Mouse (Mus musculus) right cerebral cortex, adult 2 months (tissue): ENCODE results near the gene Sirt7.

Source experiments
- DNase-seq, 2 experiments: peaks; one replicate each; pipeline ENCODE4 v3.0.0; 2021 to 2022; ENCODE audit warnings: low spot score in 2 of 2

Gene Sirt7

GRCm38 (mm10) chr11:120641255-120641654 lies 16.2 kb upstream of the Sirt7 start:
- DNase-seq, result no peak

- no peak for DNase-seq
Observed at GRCm38 (mm10) chr11:120634810-120635209, 9.8 kb upstream of the Sirt7 start.

- DNase-seq, result peak; percentile 88 to 92
Observed at GRCm38 (mm10) chr11:120633520-120634343, 8.7 kb upstream of the Sirt7 start, which contains the start of gene Mafg. Mafg (minus strand) TSS chr11:120633600.

GRCm38 (mm10) chr11:120632559-120633519 lies 7.8 kb upstream of the Sirt7 start:
- DNase-seq, result peak; percentile 60 to 64

GRCm38 (mm10) chr11:120631726-120632448 lies 6.8 kb upstream of the Sirt7 start:
- DNase-seq, result no peak

- no peak for DNase-seq
Observed at GRCm38 (mm10) chr11:120630881-120631725, 6.1 kb upstream of the Sirt7 start.

- DNase-seq, result no peak
Observed at GRCm38 (mm10) chr11:120630401-120630871, 5.4 kb upstream of the Sirt7 start.

- no peak for DNase-seq
Observed at GRCm38 (mm10) chr11:120629911-120630310, 4.9 kb upstream of the Sirt7 start.

GRCm38 (mm10) chr11:120629341-120629730 lies 4.3 kb upstream of the Sirt7 start:
- DNase-seq, result no peak

- no peak for DNase-seq
Observed at GRCm38 (mm10) chr11:120628601-120629340, 3.7 kb upstream of the Sirt7 start.

- no peak for DNase-seq
Observed at GRCm38 (mm10) chr11:120627468-120628300, 2.6 kb upstream of the Sirt7 start.

GRCm38 (mm10) chr11:120626785-120627467 lies 1.9 kb upstream of the Sirt7 start:
- no peak for DNase-seq

- DNase-seq, result peak; percentile 84 to 85
Observed at GRCm38 (mm10) chr11:120624680-120625111, 344 bp downstream of the Sirt7 start.

- peak; percentile 64 to 73 for DNase-seq
Observed at GRCm38 (mm10) chr11:120623961-120624679, 920 bp downstream of the Sirt7 start.

GRCm38 (mm10) chr11:120622805-120623204 lies 2.2 kb downstream of the Sirt7 start:
- DNase-seq, result no peak

- no peak for DNase-seq
Observed at GRCm38 (mm10) chr11:120620195-120620594, 4.8 kb downstream of the Sirt7 start.

- DNase-seq, result no peak
Observed at GRCm38 (mm10) chr11:120618619-120619535, 6.2 kb downstream of the Sirt7 start.
